ENCODE assay signal across 8 mouse cellular contexts in genomic region chr16:30068041-30069020, GRCm38 (mm10). TPM values are rescaled to one million over a fixed set of nuclear protein-coding genes. Genes with fewer than 3 reads are reported as not detected.
DNase-seq lines count a peak whose midpoint lies in the region; ATAC-seq and TF ChIP-seq lines count a peak whose summit lies in the region.

No protein-coding gene starts in this region.

- H3K9me3 ChIP-seq in ES-Bruce4 (replicated peaks; ENCODE audit: control insufficient read depth, insufficient read depth, low read length, poor library complexity, severe bottlenecking), result no peaks in the 10 kb centered on the region
- no peaks in the 10 kb centered on the region for H3K9me3 ChIP-seq in embryonic facial prominence, embryonic 13.5 days
- H3K9me3 ChIP-seq in hindbrain, embryonic 10.5 days, result no peaks in the 10 kb centered on the region

- no peak for TF ChIP-seq POLR2A in ES-Bruce4 (IDR thresholded peaks at IDR 0.05; ENCODE audit: insufficient read depth, low read length)
- TF ChIP-seq POLR2A in liver, adult 2 months (IDR thresholded peaks at IDR 0.05; ENCODE audit: extremely low read depth, insufficient read depth, low read length), result no peak

- no peak for ATAC-seq in CD4-positive, CD25-positive, alpha-beta regulatory T cell, adult 4 months
- ATAC-seq in embryonic facial prominence, embryonic 13.5 days (ENCODE audit: insufficient number of reproducible peaks, insufficient read depth, low FRiP score, low TSS enrichment, low read depth), result 0 out of 2 replicates have a peak, but pooled peaks have one; percentile 11

- intact Hi-C loops in left cerebral cortex, postnatal 4 days (cut with DNase I), result loop anchor here (5.0 to 10.0 kb wide), 4 partner anchors 114 to 426 kb away; no protein-coding TSS in a partner anchor

- no peaks in the 10 kb centered on the region for H3K79me2 ChIP-seq in liver, adult 2 months (ENCODE audit: control insufficient read depth, insufficient read depth, low read length)

- peak overlapping the region; percentile 6; the same call in 1 of the 2 replicates for H3K27ac ChIP-seq in ES-Bruce4 (ENCODE audit: insufficient read depth, low read length)
- peak overlapping the region; percentile 85 for H3K27ac ChIP-seq in embryonic facial prominence, embryonic 13.5 days
- H3K27ac ChIP-seq in hindbrain, embryonic 10.5 days, result peak overlapping the region; percentile 51
- no peak overlapping the region for H3K27ac ChIP-seq in liver, adult 2 months (replicated peaks; ENCODE audit: insufficient read depth, low read depth, low read length)

- H3K9ac ChIP-seq in ES-Bruce4 (ENCODE audit: low read depth, poor library complexity, severe bottlenecking), result peak overlapping the region; percentile 64
- peak overlapping the region; percentile 65 for H3K9ac ChIP-seq in embryonic facial prominence, embryonic 13.5 days
- peak overlapping the region; percentile 19; the same call in 1 of the 2 replicates for H3K9ac ChIP-seq in liver, adult 2 months (ENCODE audit: low read depth, low read length)

- no peak for TF ChIP-seq CTCF in ES-Bruce4 (IDR thresholded peaks at IDR 0.05; ENCODE audit: low read depth, low read length)
- TF ChIP-seq CTCF in liver, adult 2 months (IDR thresholded peaks at IDR 0.05; ENCODE audit: low read depth, low read length), result no peak

- peak overlapping the region; percentile 81 for H3K4me2 ChIP-seq in embryonic facial prominence, embryonic 13.5 days

- under 1% methylated on average over 36 of the region's 36 CpGs for WGBS in embryonic facial prominence, embryonic 13.5 days
- WGBS in hindbrain, embryonic 10.5 days, result under 1% methylated on average over 36 of the region's 36 CpGs
- WGBS in liver, adult 2 months, result 17% methylated on average over 36 of the region's 36 CpGs

- H3K27me3 ChIP-seq in ES-Bruce4 (ENCODE audit: control insufficient read depth, insufficient read depth, low read length, poor library complexity, severe bottlenecking), result no peaks in the 10 kb centered on the region
- no peaks in the 10 kb centered on the region for H3K27me3 ChIP-seq in embryonic facial prominence, embryonic 13.5 days
- peaks cover 58% of the 10 kb centered on the region for H3K27me3 ChIP-seq in hindbrain, embryonic 10.5 days (ENCODE audit: insufficient read depth, poor library complexity, severe bottlenecking)
- H3K27me3 ChIP-seq in liver, adult 2 months (ENCODE audit: control insufficient read depth, insufficient read depth, low read length), result no peaks in the 10 kb centered on the region

- no peaks in the 10 kb centered on the region for H3K4me1 ChIP-seq in ES-Bruce4 (ENCODE audit: control insufficient read depth, insufficient read depth, low read length)
- H3K4me1 ChIP-seq in embryonic facial prominence, embryonic 13.5 days, result peaks cover 46% of the 10 kb centered on the region
- peaks cover 68% of the 10 kb centered on the region for H3K4me1 ChIP-seq in hindbrain, embryonic 10.5 days (replicated peaks)
- H3K4me1 ChIP-seq in liver, adult 2 months (ENCODE audit: control insufficient read depth, insufficient read depth, low read length), result peaks cover 21% of the 10 kb centered on the region

- no peak for TF ChIP-seq EP300 in ES-Bruce4 (IDR thresholded peaks at IDR 0.05; ENCODE audit: insufficient read depth, low read depth, low read length)

- H3K4me3 ChIP-seq in ES-Bruce4 (ENCODE audit: low read depth, low read length), result peak overlapping the region; percentile 18; the same call in 1 of the 2 replicates
- H3K4me3 ChIP-seq in embryonic facial prominence, embryonic 13.5 days, result peak overlapping the region; percentile 36
- peak overlapping the region; percentile 77 for H3K4me3 ChIP-seq in hindbrain, embryonic 10.5 days
- H3K4me3 ChIP-seq in liver, adult 2 months (ENCODE audit: insufficient read depth, low read depth, low read length), result peak overlapping the region; percentile 11; the same call in 1 of the 2 replicates

- H3K36me3 ChIP-seq in ES-Bruce4 (ENCODE audit: control insufficient read depth, insufficient read depth, low read length, poor library complexity, severe bottlenecking), result 0 out of 2 replicates have a peak, but pooled peaks cover 2% of the 10 kb centered on the region
- H3K36me3 ChIP-seq in embryonic facial prominence, embryonic 13.5 days, result no peaks in the 10 kb centered on the region
- 0 out of 2 replicates have a peak, but pooled peaks cover 6% of the 10 kb centered on the region for H3K36me3 ChIP-seq in hindbrain, embryonic 10.5 days
- no peaks in the 10 kb centered on the region for H3K36me3 ChIP-seq in liver, adult 2 months (ENCODE audit: control insufficient read depth, insufficient read depth, low read length)

- peak; percentile 12 for DNase-seq in CD4-positive, CD25-positive, alpha-beta regulatory T cell, adult 2 months (ENCODE audit: low read depth, low spot score)
- peak; percentile 79 for DNase-seq in hindbrain, embryonic 10.5 days (ENCODE audit: low spot score)
- peak; percentile 49 for DNase-seq in liver, adult 2 months (ENCODE audit: extremely low read depth, low read depth, low spot score)
- peak; percentile 63 for DNase-seq in retina, postnatal 1 day
- no peak for DNase-seq in left cerebral cortex, postnatal 4 days

RNA-seq across cellular contexts. Expression of gene Hes1, which starts 4.1 kb away (rescaled TPM):
- under 1 TPM in 1 of 2 experiments, not detected in 1; 0.22 TPM for polyA plus RNA-seq in CD4-positive, CD25-positive, alpha-beta regulatory T cell, adult 4 months (2017; shearing (Covaris generic))
- 37.8 and 41.0 TPM in 2 replicates for polyA plus RNA-seq in ES-Bruce4 (2011; ENCODE audit: insufficient read depth, insufficient read length, low read depth, missing spikeins)
- polyA plus RNA-seq in embryonic facial prominence, embryonic 13.5 days (2015; fragmentation: Nextera tagmentation; extraction: Ambion mirVana), result 42.9 and 44.3 TPM in 2 replicates
- polyA plus RNA-seq in hindbrain, embryonic 10.5 days (2016; fragmentation: Nextera tagmentation; extraction: Ambion mirVana), result 31.2 and 31.9 TPM in 2 replicates
- 2.8 and 5.8 TPM in 2 replicates for total RNA-seq in liver, adult 2 months (2014; rRNA removed)
- polyA plus RNA-seq in liver, adult 2 months (2012; rRNA removed), result 26.9 and 28.5 TPM in 2 replicates
- 10 to 100 TPM; 15.9 to 19.1 TPM for total RNA-seq in left cerebral cortex, postnatal 4 days (2021)

Comparison
In these comparisons a context has a peak if more than half of its experiments do, and no peak if none do; other contexts are left out.
1. H3K4me3 ChIP-seq: peak in every context shown above with its lines; median percentile 77 in hindbrain, embryonic 10.5 days; 36 in embryonic facial prominence, embryonic 13.5 days; 18 in ES-Bruce4; 11 in liver, adult 2 months.
2. RNA of gene Hes1, which starts 4.1 kb away (polyA plus RNA-seq): 42.9 to 44.3 TPM in embryonic facial prominence, embryonic 13.5 days, 37.8 to 41.0 TPM in ES-Bruce4, 31.2 to 31.9 TPM in hindbrain, embryonic 10.5 days and 26.9 to 28.5 TPM in liver, adult 2 months; 0.22 TPM in CD4-positive, CD25-positive, alpha-beta regulatory T cell, adult 4 months; every median in the first group is over 10 times any median in the second.
3. Peak in every context shown above with its lines, with median percentiles within 50 percentile points of each other: H3K9ac ChIP-seq.